Mouse (Mus musculus) left cerebral cortex, postnatal 36 days (tissue): ENCODE results near the gene Myo1b. TPM values are rescaled to one million over a fixed set of nuclear protein-coding genes. Genes with fewer than 3 reads are reported as not detected.
"Not testable (repeated sequence)": the region's sequence is repeated elsewhere in the genome, so short reads cannot be mapped to it uniquely, and the experiment has no call there.

Experiments used
- DNase-seq, 2 experiments: peaks; one replicate each; pipeline ENCODE4 v3.0.0; 2021 to 2022; ENCODE audit warnings: low spot score in 2 of 2, mixed read lengths in 1 of 2
- intact Hi-C: fragments of 180-260 bp; cut with DNase I; formaldehyde crosslinking; loops from one replicate; pipeline ENCODE4 v1.15.1; 2025
- total RNA-seq, 2 experiments: library from RNA; stranded (reverse); gene quantifications; 2 replicates each; pipeline ENCODE4 v1.2.3; 2021

Gene Myo1b
- total RNA-seq, 2 experiments from 2014 or later: 28.5 to 39.4 TPM

DNA sequence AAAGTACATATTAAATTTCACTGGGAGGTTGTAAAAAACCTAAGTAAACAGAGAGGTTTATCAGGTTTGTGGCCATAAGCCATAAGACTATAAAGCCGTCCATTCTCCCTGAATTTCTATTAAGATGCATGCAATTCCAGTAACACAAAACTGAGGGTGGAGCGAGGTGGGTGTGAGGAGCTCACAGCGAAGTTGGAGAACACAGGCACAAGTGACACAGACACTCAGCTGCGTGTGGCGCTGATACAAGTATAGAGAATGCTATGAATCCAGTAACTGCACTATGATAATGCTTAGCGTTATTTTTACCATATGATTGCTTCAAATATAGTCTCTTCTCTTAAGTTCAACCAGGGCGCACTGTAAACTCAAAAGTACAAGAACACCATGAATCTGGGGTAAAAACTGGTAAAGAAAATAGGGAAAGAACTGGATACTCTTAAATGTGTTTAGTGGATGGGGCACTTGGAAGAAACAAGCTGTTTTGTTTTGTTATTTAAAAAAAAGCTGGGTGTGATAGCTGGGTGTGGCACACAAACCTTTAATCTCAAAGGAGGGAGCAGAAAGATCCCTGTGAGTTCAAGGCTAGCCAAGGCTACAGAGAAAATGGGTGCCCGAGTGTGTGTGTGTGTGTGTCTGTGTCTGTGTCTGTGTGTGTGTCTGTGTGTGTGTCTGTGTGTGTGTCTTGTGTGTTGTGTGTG, 9.5 kb downstream of the Myo1b start:
- DNase-seq: no peak
- intact Hi-C loops: loop anchor here (5.0 kb wide), 1 partner anchor 84 kb away; no protein-coding TSS in a partner anchor

DNA sequence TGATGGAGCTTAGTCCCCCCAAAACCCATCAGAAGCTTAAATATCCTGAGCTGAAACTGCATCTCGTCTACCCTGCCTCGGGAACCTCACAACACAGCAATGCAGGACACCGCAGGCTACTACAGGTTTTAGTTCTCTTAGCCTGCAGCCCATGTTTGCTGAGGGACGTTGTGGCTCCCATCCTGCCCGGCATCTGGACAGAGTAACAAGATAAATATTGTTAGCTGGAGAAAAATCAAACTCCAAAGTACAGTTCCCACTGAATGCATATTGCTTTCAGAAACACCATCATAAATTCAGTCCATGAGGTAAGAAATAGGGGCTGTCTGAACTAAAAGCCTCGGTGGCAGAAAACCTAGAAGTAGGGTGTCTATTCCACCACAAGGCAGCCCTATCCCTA, 10.8 kb downstream of the Myo1b start:
- intact Hi-C loops: loop anchor here (5.0 kb wide), 1 partner anchor 83 kb away; no protein-coding TSS in a partner anchor
- DNase-seq: no peak

DNA sequence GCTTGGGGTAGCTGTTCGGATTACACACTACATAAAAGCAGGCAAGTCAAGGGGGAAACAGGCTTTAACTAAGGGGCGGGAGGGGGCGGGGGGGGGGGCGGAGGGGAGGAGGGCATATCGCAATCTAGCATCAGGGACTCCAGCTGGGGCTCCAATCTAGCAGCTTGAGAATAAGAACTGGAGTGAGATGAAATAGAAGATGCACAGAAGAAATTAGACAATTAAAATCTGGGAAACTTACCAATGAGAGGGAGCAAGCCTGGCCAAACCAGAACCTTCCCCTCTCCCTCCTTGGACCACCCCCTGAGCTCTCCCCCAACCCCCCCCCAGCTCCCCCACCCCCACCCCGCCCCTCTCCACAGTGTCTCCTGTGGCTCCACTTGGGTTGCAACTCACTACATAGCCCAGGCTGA, 18.7 kb downstream of the Myo1b start:
- DNase-seq: no peak
- intact Hi-C loops: no loop called here

DNA sequence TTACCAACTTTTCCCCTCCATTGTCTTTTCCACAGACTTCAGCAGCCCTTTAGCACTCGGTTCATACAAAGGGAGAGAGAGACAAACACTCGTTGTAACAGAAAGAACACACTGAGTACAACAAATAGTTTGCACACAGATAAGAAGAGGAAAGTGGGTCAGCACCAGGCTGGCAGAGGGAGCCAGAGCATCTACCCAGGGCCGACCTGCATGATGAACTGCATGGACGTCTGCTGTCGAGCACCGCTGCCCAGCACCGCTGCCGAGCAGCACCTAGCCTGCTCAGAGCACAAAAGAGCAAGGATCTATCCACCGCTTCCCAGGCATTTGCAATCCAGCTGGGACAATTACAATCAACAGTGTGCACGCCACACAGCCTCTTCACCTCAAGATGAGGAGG, 19.9 kb downstream of the Myo1b start:
- intact Hi-C loops: no loop called here
- no peak for DNase-seq

DNA sequence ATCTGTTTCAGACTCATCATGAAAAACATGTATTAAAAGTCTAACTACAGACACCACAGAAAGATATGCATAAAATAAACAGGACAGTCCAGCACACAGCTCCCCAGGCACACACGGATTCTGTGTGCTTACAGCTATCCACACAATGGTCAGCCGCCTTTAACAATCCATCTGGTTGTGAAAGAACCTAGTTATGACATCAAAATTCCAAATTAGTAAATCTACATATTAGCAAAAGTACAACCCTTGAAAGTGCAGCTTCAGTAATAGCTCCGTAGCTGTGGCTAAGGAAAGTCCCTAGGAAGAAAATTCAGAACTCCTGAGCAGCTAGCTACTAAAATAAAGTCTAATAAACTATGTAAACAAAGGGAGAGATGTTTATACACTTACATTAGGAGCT, 21.1 kb downstream of the Myo1b start:
- intact Hi-C loops: no loop called here
- no peak for DNase-seq

DNA sequence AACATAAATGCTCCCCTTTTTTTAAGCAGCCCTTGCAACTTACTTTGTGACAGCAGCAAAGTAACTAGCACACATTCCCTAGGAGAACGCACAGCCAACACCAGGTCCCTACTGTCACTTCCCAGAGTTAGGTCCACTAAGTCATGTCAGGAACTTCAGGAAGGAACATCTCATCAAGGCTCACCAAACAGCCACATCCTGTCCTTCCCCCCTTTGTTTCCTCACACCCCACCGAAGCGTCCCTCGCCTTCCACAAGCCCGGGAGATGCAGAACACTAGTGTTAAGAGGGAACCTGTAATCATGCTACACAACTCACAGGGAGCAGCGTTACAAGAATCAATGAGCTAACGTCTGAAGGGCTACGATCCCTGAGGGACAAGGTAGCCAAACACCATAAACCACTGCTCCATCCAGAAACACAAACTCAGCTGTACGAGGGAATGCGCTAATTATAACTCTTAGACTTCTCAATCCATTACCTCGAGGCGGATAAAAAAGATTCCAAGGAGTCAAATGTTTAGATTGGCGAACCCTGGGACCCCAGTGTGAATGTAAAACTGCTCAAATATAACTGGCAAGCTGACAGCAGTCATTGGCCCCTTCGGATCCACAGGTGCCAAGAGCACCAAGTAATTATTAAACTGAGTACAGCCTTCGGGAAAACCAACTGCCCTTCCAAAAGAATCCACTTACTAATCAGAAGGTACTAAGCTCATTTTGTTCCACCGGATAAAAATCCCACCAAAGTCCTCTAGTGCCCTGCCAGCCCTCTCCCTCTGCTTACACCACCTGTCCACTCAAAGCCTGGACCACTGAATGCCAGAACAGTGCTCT, 22.1 kb downstream of the Myo1b start:
- no peak for DNase-seq
- intact Hi-C loops: no loop called here

DNA sequence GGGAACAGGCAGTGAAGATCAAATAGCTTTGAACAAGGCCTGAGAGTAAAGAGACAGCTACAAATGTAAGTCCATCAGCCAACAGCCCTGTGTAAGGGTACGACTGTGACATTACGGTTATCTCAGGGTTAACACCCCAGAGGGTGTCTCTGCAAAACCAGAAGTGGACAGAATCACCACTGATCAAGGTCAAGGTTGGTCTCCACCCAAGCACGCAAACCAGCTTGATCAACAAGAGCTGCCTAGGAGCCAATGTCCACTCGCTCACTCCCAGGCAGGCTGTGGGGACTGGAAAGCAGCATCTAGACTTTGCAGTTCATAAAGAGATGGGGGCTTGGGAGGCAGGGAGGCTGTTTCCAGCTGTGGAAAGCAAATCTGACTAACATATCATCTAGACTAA, 23.9 kb downstream of the Myo1b start:
- no peak for DNase-seq
- intact Hi-C loops: no loop called here

DNA sequence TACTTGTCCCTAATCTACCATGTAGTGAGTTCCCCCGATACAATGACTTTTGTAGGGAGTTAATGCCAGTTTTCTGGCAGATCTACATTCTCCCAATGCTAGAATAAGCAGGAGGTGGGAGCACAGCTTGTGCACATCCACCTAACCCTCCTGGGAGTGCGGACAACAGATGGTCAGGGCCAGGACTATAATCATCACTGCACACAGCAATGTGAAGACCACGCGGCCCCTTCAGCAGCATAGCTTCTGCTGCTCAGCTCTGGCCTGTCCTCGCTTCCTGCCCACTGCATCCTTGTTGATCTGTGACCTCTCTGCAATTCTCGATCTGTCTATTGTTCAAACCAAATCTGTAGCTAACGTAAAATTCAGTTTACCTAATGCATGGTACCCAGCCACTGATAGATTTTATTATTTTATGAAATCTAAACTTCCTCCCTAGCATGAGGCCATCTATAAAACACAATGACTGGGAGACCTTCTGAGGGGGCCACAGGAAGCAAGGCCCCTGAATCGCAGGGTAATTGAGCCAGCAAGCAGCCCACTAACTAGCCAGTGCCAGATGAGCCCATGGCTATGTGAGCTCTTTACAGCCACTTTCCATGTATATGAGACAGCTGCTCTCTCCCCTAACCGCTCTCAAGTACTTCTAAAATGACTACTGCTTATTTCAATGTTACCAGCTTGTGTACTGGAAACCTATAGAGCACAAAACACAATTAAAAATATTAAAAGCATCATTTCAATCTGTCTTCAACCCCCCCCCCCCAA, 27.6 kb downstream of the Myo1b start:
- intact Hi-C loops: no loop called here
- no peak for DNase-seq

DNA sequence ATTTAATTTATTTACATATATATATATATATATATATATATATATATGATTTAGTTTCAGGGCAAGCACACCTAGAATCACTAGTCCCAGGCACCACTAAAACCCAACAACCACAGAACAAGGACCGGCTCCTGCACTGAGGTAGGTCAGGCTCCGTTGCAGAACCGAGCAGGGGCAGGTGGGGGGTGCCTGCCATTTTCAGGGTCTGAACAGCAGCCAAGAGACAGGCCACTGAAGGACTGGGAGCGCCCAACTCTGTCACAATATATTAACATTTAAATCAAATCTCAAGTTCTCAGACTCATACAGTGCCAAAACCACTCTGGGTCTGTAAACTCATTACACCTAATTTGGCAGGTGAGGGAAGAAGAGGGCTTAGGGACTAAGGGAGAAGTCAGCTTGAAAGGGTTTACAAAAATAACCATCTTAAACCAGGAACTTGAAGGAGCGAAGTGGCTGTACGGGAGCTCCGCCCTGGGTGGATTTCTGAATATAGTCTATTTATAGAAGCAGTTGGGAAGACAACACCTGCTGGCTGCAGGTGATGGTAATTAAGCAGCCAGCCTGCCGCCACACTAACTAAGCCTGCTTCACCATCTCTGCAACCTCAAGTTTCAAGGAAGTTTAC, 30.4 kb downstream of the Myo1b start:
- intact Hi-C loops: no loop called here
- DNase-seq: no peak

DNA sequence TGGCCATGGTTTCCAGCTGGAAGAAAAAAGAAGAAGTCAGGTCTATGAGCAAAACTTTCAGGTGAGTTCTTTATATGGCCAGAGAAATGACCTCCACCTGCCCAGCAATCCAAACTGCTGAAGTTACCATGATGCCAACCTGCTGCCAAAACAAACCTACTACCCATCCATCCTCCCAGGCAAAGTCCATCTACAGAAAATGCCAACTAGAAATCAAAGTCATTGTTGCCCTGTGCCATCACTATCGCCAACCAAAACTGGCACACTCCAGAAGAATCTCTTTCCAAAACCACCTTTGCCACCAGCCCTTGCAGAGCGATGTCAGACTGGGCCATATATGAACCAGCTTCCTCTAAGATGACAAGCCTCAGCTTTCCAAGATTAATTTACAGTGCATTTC, 32.7 kb downstream of the Myo1b start:
- intact Hi-C loops: no loop called here
- no peak for DNase-seq

DNA sequence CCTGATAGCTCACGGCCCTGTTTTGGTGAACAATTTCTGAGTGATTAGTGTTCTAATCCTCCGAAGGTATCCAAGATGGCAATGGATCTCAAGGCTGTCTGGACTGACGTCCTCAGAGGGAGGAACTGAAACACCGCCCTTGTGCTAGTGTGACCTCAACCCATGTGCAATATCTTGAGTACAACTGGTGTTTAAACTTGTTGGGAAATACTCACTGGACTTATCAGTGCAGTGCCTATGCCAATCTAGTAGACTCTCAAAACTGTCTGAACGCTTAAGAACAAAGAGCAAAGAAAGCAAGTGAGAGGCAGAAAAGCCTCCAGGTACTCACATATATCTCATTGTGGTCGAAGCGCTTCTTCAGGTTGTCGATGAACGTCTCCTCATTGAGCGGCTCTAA, 33.1 kb downstream of the Myo1b start:
- intact Hi-C loops: no loop called here

DNA sequence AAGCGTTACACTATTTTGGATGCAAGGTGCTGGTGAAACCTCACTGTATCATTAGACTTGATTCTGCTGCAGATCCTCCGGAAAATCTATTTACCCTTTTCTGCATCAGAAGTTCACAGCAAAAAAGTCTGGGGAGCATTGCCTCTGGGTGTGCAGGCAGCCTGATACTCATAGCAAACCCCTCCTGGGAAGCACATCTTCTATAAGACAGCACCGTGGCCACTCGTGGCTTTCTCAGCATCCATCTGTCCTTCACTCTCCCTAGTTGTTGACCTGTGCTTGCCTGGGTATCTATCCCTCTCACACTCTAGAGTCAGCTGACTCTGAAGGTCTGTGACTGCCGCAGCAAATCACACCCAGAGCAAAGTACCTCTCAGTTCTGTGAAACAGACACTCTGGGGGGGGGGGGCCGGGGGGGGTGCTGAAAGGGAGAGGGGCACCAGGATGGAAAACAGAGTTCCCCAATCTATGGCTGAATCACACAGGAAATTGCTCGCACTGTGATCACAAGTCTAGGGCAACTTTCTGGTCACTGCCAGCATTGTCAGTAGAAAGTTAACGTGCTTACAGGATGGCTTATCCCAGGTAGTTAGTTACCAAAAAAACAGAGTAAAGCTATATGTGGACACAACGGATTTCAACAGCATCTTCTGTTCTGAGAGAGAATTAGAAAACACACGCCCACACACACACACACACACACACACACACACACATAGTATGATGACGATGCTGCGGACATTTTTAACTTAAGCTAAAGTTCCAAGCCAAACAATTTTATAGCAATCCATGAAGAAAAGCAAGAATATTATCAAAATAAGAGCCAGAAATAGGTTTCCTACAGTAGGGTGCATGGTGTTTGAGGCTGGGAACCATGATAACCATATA, 35.7 kb downstream of the Myo1b start:
- intact Hi-C loops: no loop called here
- no peak for DNase-seq

More for the DNA sequence above, 33.1 kb downstream of the Myo1b start:
- no peak for DNase-seq

DNA sequence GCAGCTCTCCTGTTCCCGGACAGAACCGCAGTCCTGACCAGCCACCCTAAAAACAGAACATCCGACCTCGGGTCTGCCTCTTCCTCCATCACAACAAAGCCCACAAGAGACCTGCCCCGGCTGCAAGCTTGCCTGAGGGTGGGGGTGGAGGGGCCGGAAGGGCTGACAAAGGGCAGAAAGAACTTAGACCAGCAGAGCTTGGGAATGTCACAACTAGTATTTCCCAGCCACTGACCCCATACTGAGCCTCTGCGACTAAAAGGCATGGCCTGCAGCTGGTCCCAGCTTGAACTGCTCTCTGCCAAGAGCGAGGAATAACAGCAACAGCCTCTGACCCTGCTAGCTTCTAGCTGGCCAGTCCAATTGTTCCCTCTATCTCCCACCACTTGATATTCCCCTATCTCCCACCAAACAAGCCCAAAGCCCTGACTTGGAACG, 36.5 kb downstream of the Myo1b start:
- intact Hi-C loops: no loop called here
- DNase-seq: no peak

DNA sequence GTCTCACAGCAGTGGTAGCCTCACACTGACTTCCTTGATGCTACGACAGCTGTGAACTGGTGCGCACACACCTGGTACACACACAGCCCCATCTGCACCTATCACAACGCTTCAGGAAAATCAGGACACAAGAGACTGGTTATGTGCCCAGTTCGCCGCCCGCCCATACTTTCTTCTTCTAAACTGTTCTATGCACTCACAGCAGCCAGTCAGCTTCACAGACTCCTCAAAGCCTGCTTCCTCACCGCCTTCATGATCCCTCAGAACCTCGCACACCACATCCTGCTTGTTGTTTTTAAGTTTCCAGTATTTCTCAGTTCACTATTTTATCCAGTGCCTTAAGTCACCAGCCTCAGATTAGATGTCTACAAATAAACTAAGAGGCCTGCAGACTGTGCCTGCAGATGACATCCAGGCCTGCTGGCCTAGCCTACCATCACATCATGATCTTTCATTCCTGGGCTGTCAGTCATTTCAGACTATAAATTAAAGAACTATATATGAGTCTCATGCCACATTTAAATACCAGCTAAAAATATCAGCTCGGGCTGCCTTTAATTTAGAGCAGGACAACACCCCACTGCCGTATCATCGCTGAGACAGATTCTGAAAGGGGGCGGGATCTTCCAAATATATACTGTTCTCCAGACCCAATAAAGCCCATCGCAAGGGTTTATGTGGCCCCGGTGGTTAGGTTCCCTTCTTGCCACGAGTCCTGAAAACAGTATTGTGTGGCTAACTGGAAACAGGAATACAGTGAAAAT, 40.2 kb downstream of the Myo1b start:
- intact Hi-C loops: no loop called here
- peak; percentile 40 to 43 for DNase-seq

DNA sequence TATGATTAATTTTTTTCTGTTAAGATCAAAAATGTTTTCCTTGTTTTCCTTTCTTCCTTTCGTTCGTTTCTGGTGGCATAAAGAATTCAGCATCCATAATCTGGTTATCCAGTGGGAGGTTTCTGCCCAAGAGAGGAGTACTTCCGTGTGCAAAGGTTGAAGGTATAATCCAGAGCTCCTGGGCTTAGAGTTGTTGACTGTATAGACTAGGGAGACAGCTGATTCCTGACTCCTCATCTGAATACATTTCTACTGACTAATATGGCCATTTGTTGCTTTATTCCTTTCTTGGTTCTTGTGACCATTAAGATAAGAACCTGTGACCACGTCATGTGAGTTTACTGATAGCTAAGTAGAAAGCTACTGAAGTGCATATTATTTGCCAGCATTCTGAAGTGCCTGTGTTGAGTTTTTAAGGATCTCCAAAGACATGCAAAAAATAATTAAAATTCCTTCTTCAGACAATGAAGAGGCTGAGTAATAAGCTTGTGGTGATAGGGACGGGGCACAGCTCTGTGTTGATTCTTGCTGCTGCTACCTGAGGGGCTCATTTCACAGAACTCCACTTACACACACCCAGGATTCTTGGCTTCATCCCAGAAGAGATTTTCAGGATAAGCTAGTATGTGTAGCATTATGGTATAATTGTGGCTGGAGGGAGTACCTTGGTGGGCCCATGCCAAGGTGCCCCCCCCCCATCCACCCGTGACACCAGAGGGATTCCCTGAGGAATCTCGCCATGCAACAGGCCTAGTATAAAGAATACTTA, 43.2 kb downstream of the Myo1b start:
- no peak for DNase-seq
- intact Hi-C loops: no loop called here

DNA sequence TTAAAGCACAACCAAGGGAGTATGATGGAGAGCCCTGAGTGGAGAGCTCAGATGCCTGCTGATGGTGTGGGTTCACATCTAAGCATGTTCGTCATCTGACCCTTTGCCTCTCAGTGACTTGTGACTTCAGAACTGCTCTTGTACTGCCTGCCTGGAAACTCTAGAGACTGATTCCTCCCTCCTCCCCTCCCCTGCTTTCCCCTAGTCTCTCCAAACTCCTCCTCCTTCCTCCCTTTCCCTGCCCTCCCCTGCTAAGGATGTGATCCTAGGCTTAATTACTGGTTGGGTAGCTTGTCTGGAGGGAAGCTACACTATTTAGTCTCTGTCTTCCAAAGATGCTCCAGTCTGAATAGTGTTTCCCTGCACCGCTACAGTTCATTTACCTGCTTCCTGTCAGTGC, 44.6 kb downstream of the Myo1b start:
- intact Hi-C loops, DNase-seq: not testable (repeated sequence)

DNA sequence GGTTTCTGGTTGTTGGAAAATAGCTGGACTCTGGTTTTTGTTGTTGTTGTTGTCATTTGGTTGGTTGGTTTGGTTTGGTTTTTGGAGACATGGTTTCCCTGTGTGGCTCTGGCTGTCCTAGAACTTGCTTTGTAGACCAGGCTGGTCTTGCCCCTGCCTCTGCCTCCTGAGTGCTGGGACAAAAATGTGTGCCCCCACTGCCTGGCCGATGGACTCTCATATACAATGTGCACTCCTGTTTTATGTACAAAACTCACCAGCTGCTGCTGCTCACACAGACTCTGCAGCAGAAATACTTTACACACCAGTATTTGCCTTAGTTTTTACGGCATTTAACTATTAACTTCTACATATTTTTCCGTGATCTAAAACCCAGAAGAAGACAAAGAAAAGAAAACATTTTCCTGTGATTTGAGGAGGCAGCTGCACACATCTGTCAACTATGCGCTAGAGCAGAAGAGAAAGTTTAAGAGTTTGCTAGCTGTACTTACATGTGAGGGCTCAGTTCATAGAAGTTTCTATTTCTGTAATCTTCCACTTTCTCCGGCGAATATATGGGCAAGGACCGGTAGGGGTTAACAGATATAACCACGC, 52.9 kb downstream of the Myo1b start:
- intact Hi-C loops: no loop called here
- no peak for DNase-seq
